Mouse (Mus musculus): ENCODE results near the gene Senp1.

Senp1 gene

DNA sequence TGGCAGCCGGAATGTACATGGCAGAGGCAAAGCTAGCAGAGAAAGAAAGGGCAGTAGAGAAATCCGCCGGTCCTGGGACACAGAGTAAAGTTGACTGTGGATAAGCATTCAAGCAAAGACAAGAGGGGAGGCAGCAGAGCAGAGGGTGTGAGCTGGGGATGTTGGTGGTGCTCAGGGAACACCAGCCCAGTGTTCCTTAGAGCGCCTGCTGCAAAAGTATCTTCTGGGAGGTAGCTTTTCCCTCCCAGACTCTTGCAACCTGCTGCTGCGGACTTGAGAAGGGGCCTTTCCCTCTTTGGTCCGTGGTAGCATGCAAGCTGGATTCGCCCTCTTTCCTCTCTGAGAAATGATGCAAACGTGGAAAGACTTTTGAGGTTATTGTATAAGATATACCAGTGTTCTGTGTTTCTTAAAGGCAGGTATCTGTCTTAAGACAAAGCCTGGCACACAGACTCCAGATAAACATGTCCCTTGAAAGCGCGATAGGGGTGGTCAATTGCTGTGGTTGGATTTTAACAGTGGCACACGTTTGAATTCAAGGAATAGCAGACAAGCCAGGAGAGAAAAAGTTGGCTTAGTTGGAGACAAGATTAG lies 14.3 kb upstream of the Senp1 start:
- DNase-seq (ENCODE audit: low spot score), result no peak

DNA sequence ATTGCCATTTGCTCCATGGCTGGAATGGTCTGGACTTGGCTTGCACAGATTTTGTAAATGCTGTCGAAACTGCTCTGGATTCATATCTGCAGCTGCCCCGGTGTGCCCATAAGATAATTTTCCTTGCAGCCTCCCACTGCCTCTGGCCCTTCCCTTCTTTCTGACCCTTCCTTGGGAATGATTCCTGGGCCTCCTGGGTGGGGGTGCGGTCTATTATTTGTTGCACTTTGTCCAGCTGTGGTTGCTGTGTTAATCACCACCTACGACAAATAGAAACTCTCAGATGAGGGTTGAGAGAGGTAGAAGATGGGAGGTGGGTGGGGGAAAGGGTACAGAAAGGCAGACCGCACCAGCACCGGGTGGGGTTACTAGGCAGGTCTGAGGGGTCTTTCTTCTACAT lies 13.7 kb upstream of the Senp1 start:
- no peak for DNase-seq (ENCODE audit: low spot score)

DNA sequence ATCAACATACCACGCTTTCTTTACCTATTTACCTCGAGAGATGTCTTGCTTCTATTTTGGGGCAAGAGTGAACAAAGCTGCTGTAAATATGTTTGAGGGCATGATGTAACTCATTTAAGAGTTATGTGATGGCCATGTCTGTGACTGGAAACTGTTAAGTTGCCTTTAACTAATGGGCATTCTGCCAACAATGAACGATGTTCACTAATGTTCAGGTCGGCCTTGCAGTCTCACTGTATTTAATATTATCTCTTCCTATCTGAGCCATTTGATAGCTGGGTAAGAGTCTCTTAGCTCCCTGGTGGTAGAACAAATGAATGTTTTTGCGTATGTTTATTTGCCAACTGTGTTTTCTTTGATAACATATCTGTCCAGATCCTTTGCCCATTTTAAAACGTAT lies 13.0 kb upstream of the Senp1 start:
- no peak for DNase-seq (ENCODE audit: low spot score)

DNA sequence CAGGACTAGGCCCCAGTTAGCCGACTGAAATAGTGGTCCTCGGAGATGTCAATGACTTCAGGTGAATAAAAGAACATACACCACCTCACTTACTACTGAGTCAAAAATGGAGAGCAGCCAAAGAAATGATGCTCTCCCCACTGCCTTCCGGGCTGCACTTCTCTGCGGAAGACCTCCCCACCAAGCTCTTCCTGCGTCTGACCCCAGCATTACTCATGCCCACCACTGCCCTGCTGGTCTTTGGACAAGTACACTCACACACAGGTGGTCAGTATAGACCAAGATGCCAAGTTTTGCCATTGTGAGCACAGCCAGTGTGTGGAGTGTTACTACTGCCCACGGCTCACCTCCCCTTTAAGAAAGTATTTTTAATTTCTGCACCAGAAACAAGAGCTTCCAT lies 8.9 kb upstream of the Senp1 start:
- DNase-seq (ENCODE audit: low spot score), result no peak

DNA sequence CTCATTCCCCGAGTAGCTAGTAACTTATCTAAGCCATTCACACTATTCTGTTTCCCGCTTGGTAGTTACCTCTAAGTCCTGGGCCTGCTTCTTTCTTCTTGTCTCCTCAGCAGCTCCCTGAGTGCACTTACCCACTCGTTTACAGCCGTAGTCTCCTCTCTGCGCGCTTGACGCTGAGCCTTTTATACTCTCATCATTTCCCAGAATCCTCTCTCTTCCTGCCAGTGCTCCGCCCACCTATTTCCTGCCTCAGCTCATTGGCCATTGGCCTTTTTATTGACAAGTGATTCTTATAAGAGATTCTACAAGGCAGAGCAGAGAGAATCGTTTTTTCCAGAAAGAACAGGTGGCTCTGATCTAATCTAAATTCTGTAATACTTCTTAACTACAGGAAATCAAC lies 5.0 kb upstream of the Senp1 start:
- DNase-seq (ENCODE audit: low spot score), result no peak

DNA sequence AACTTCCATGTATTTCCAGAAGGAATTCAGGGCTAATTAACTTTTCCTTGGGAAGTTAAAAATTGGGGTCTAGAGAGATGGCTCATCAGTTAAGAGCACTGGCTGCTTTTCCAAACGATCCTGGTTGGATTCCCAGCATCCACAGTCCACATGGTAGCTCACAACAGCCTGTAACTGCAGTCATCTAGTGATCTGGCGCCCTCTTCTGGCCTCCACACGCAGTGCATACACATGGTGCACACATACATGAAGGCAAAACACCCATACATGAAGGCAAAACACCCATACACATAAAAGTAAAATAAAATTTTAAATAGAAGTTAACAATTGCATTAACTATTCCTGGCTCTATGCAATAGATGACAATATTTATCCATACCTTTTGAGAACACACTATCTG lies 3.4 kb upstream of the Senp1 start:
- DNase-seq (ENCODE audit: low spot score), result no peak

DNA sequence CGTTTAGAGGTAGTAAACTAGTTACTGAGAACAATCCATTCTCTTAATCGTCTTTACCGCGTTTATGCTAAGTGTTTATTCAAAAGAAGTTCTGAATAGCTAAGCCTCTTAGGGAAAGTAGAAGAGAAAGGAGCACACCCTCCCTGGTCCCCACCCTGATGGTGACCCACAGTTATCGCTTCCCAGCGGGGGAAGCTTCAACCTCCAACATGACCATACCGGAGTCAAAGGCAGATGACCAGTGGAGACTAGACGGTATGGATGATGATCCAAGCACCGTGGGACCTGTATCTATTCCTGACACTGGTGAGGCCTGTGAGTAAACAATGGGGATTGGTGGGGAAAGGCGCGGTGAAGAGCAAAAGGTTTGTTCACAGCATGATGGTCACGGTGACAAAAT lies 1.4 kb upstream of the Senp1 start:
- no peak for DNase-seq (ENCODE audit: low spot score)

DNA sequence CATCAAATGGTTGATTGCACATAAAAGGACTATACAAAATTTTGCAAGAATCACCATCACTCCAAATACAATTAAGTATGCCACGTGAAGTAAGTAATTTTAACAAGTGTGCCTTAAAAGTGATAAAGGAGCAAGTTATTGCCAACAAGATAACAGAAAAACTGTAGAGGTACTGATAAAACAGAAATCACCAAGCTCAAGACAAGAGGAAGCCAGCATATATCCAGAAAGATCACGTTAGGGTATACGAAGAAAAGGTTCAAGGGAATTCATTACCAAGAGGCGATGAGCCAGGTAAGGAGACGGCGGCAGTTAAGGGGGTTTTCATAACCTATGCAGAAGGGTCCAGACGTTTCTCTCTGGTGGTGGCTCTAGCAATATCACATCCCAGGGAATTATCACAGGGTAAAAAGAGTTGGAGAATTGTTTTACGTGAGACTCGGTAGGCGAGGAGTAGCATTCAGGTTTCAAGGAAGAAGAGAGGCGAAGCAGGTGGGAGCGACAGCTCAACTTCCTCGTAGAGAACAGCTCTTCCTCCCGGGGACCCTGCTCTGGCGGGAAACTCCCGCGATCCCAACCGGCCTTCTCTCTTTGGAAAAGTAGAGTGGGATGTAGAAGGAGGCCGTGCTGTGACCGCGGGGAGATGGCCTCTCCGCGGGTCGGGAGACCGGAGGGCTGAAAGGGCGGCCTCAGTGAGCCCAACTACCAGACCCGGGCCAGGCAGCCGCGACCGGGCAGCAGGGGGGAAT lies 998 bp downstream of the Senp1 start, which contains the start of gene Pfkm:
Gene Pfkm (plus strand): TSS at position 218 of the 749 bp plus-strand sequence.
- DNase-seq (ENCODE audit: low spot score), result no peak

DNA sequence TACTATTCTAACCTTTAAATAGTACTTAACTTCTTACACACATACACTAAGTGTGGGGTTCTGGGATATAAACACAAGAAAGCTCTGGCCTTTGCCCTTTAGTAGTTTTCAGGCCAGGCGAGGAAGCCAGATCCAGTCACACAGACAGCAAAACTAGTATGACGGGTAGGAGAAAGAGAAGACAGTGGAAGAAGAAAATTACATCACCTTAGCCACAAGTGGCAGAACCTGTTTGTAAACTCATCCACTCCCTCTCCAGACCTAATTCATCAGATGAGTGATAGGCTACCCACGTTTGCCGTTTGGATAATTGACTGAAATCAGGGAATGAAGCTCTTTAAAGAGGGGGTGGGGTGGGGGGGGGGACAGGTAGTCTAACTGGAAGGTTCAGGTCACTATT lies 1.7 kb downstream of the Senp1 start:
- no peak for DNase-seq (ENCODE audit: low spot score)

DNA sequence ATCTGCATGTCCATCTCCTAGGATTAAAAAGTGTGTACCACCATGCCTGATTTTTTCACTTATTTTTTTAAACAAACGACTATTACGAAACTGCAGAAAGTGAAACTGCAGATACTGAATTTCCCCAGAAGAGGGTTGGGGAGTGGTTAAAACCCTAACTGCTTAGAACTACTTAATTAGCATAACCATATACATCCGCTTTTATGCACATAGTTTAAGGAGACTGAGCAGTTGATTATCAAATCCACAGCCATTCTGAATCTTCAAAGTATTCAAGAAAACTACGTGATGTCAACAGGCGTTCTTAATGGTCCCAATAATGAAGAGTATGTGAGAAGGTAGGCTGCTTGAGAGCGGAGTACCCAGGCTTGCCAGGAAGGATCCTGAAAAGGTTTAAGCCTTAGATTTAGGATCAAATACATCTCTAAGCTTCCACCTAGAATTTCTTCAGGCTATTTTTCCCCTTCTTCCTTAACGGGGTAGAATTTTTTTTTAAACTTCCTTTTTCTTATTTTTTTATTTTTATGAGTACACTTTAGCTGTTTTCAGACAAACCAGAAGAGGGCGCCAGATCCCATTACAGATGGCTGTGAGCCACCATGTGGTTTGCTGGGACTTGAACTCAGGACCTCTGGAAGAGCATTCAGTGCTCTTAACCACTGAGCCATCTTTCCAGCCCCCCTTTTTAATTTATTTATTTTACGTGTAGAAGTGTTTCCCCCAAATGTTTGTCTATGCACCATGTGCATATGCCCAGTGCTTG lies 3.9 kb downstream of the Senp1 start:
- DNase-seq (ENCODE audit: low spot score), result no peak

DNA sequence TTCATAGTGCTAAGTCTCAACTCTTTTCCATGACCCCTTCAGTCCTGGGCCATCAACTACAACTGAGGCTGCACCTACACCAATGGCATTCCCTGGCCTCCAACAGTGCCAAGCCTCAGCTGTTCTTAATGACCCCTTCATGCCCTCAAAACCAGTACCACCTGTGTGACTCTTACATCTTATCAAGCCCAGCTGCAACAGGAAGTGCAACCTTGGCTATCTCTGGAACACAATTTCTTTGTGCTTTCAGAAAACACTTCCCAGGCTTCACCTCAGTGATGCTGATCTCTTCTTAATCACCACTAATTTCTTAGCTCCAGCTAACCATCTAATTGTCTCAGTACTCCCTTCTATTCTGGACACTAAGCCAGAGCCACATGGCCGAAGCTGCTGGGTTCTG lies 4.7 kb downstream of the Senp1 start:
- no peak for DNase-seq (ENCODE audit: low spot score)

DNA sequence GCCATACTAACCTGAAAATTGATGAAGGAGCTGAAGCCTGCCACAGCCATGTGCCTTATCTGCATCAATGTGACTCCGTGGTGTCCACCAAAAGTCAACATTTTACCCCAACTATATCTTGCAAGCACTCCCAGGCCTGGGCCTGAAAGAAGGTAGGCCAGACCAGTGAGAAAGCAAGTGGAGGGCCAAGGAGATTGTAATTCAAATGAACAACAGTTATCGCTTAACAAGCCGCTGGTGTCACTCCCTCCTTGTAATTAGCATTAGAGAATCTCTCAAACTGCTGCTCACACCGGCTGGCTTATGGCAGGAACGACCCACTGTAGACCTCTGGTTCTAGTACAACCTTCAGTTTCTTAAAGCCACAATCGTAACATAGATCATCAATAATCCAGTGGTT lies 16.6 kb downstream of the Senp1 start:
- no peak for DNase-seq (ENCODE audit: low spot score)

DNA sequence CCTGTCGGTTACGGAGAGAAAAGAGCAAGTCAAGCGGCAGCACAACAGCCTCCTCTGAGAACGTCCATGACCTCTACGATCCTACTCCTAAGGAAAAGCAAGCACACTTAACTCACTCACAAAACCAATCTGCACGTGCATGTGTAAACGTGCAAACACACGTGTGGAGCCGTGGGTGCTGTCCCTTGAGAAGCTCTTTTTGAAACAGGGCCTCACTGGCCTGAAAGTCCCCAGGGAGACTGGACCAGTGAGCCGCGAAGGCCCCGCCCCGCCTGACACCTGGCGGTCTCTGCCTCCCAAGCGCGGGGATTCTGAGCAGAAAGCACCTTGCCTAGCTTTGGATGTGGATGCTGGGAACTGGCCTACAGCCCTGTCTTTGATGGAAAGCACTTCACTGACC lies 18.5 kb downstream of the Senp1 start:
- DNase-seq (ENCODE audit: low spot score), result no peak

DNA sequence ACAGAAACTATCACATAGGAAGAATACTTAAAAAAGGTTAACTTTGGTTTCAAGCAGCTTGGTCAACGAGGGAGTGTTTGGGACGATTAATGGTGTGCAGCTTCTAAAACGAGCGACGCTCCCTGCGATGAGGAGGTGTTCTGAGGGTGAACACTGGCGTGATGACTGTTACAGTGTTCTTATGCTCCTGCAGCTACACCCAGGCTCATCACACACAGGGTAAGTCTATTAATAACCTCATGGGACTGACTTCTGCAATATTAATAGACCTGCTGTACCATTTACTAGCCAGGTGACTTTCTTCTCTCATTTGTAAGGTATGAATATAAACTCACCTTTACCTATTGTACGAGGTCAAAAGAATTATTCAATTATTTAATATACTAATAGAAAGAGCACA lies 19.0 kb downstream of the Senp1 start:
- DNase-seq (ENCODE audit: low spot score), result no peak

DNA sequence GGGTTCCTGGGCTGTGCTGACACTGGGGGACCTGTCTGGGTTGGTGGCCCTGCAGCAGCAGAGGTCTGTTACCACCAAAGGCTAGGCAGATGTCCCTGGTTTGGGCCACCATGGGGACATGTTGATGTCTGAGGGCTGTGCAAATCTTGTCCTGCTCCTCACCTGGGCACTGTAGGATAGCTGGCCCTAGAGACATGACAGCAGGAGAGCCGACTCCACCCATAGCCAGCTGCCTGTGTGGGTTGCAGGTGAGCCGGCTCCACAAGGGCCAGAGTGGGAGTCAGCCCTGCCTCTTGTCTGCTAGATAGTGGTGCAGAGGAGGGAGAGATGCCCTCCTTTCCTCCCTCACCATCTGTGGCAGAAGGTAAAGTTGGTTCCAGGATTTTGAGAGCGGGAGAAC lies 23.2 kb downstream of the Senp1 start:
- no peak for DNase-seq (ENCODE audit: low spot score)

DNA sequence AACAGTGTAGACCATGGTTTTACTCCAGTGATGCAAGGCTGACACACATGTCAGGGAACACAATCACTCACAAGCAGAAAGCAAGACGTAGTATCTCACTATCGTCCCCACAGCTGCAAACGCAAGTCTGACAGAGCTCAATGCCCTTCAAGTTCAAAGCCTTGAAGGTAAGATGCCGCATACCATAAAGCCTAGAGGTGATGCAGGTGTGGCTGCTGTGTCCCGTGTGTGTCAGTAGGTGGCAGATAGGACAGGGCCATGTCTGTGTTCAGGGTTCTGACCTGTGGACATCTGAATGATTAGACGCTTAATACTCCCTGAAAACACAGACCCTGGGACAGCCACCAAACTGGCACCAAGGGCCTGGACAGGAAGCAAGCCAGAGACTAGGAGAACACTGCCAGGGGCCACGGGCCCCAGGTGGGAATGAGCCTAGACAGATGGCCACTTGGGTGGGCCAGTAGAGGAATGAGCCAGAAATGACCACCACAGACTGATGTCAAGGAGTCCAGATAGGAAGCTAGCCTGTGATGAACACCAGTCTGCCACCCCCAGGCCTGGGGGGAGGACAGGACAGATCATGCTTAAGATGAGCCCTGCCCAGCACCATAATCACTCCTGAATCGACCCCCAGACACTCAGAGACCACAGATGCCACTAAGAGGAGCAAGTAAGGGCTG lies 23.8 kb downstream of the Senp1 start:
- DNase-seq (ENCODE audit: low spot score), result no peak

DNA sequence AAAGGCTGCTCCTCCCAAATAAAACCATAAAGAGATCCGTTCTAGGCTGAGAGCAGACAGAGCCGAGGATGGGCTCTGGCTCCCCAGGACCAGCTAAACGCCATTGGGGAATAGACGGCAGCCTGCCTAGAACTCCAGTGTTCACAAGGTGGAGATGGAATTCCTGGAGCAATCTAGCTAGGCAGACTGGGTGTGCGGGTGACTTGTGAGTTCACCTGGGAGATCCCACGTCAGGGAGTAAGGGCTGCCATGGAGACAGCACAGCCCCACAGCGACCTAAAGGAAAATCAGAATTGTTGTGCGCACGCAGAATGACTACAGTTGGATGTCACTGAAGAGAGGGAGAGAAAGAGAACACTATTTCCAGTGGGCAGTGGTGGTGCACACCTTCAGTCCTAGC lies 25.0 kb downstream of the Senp1 start:
- no peak for DNase-seq (ENCODE audit: low spot score)

DNA sequence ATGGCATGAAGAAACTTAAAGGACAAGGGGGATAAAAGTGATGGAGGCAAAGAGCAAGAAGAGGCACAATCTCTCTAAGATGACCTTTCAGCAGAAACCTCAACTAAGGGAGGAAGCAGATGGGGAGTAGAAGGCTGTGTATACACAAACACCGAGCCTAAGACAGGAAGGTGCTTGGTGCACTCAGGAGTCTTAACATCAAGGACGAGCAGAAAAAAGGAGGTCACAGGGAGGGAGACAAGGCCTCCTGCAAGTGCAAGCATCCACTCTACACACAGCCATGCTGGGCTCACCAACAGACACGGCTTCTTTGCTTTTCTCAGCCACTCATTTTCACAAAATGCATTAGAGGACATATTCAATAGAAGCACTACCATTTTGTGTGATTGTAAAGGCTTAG lies 26.1 kb downstream of the Senp1 start:
- DNase-seq (ENCODE audit: low spot score), result no peak

DNA sequence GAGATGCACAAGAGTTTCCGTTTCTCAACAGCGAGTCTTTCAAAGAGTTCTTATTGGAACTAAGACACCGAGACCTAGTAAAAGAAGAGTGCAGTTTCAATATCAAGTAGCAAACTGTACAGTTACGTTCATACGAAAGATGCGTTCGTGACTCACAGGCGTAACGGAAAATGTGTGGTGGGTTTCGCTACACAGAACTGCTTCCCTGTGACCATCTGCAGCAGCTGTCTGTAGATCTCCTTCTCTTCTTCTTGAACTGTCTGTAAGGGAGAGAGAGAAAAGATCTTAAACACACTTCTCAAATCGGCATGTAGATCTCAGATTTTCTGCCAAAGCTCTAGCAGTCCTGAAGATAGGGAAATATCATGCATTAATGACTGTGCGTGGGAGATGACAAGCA lies 26.9 kb downstream of the Senp1 start:
- no peak for DNase-seq (ENCODE audit: low spot score)

DNA sequence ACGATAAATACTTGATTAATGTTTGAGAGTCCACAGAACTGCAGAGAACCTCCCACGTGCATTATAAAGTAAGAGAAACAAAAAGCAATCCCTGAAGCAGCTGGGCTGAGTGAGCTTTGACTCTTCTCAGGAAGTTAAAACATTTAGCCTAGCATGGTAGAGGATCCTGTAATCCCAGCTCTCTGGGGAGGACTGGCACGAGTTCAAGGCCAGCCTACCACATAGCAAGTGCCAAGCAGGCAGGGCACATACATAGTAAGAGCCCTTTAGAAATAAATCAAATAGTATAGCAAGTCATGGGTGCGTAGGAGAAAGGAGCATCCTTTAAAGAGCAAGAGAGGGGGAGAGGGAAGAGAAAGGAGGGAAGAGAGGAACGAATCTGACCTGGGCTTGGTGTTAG lies 27.7 kb downstream of the Senp1 start:
- peak; percentile 23 for DNase-seq (ENCODE audit: low spot score)

DNA sequence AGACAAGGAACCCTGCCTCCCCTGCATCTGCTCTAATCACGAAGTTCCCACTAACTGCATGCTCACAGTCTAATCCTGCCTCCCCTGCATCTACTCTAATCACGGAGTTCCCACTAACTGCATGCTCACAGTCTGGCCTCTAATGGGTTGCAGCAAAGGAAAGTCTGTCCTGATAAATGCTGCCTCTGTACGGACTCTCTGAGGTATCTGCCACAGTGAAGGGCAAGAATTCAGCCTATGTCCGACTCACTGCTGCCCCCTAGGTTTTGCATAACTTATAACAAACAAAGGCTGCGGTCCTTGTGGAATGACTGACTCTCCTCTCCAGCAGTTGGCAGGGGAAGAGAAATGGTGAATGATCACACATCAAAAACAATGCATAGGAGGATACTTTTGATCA lies 38.3 kb downstream of the Senp1 start:
- DNase-seq (ENCODE audit: low spot score), result no peak

DNA sequence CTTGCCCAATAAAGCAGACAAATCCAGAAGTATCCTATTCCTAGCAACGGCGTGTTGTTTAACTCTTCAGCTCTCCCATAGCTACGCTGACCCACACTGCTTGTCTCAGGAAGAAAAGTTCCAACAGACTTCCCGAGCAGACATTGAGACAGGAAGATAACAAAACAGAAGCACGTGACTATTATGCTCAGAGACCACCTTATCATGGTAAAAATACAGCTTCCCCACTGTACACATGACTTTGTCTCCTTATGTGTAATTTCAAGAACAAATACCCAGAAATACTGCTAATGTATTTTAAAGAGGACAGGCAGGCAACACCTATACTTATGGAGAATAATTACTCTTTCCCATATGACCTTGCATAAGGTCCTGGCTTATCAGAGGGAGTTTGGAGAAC lies 41.9 kb downstream of the Senp1 start:
- no peak for DNase-seq (ENCODE audit: low spot score)

Measured in ovary, adult 18-20 months (tissue).